ENCODE assay signal across 9 mouse cellular contexts in genomic region chr8:120294982-120295870, GRCm38 (mm10).
DNase-seq lines count a peak whose midpoint lies in the region; ATAC-seq lines count a peak whose summit lies in the region.
"Had no signal": no experiment of that assay in that cellular context is flagged by ENCODE, and none has a peak within 500 bp of the region (broad histone marks: within the 10 kb centered on the region; RNA-seq: fewer than 3 reads in every experiment).

No protein-coding gene starts in this region.

- H3K4me1 ChIP-seq in lung, embryonic 15.5 days: peaks cover 79% of the 10 kb centered on the region
- H3K4me1 ChIP-seq in forebrain, embryonic 12.5 days: peaks cover 94% of the 10 kb centered on the region
- peaks cover 92% of the 10 kb centered on the region for H3K4me1 ChIP-seq in limb, embryonic 13.5 days

- intact Hi-C loops in gastrocnemius, postnatal 14 days (cut with DNase I; ENCODE audit: low total_unique reads): no loop called here

- H3K27me3 ChIP-seq in lung, embryonic 15.5 days: no peaks in the 10 kb centered on the region
- H3K27me3 ChIP-seq in forebrain, embryonic 12.5 days: peaks cover 26% of the 10 kb centered on the region
- H3K27me3 ChIP-seq in limb, embryonic 13.5 days: no peaks in the 10 kb centered on the region

- H3K27ac ChIP-seq in lung, embryonic 15.5 days: 0 out of 2 replicates have a peak overlapping the region, but pooled peaks have one; percentile 17
- H3K27ac ChIP-seq in forebrain, embryonic 12.5 days: peak overlapping the region; percentile 87
- peak overlapping the region; percentile 28; the same call in 1 of the 2 replicates for H3K27ac ChIP-seq in limb, embryonic 13.5 days

- ATAC-seq in lung, embryonic 15.5 days (ENCODE audit: borderline replicate concordance, extremely low read depth, low FRiP score, low TSS enrichment): 0 out of 2 replicates have a peak, but pooled peaks have one; percentile 23
- ATAC-seq in forebrain, embryonic 12.5 days (ENCODE audit: low FRiP score): peak; percentile 30; the same call in 1 of the 2 replicates
- ATAC-seq in limb, embryonic 13.5 days (ENCODE audit: low FRiP score, low read depth): 0 out of 2 replicates have a peak, but pooled peaks have one; percentile 6

- 38% methylated on average over 16 of the region's 17 CpGs for WGBS in lung, embryonic 15.5 days
- 20% methylated on average over 17 of the region's 17 CpGs for WGBS in forebrain, embryonic 12.5 days
- 30% methylated on average over 16 of the region's 17 CpGs for WGBS in limb, embryonic 13.5 days

- H3K4me2 ChIP-seq in lung, embryonic 15.5 days: peak overlapping the region; percentile 7; the same call in 1 of the 2 replicates
- peak overlapping the region; percentile 28 for H3K4me2 ChIP-seq in forebrain, embryonic 12.5 days
- peak overlapping the region; percentile 25; the same call in 1 of the 2 replicates for H3K4me2 ChIP-seq in limb, embryonic 13.5 days (replicated peaks)

- no peak for DNase-seq in lung, adult 18-20 months
- DNase-seq in retina, embryonic 14.5 days (ENCODE audit: low spot score): peak; percentile 87
- DNase-seq in ovary, postnatal 14 days (ENCODE audit: low spot score): no peak
- DNase-seq in frontal cortex, postnatal 14 days (ENCODE audit: low spot score in 2 of 2): no peak
- DNase-seq in gastrocnemius, postnatal 14 days: no peak
- DNase-seq: heart, adult 18-20 months had no signal

- no peak overlapping the region for H3K9ac ChIP-seq in lung, embryonic 15.5 days
- H3K9ac ChIP-seq in forebrain, embryonic 12.5 days: peak overlapping the region; percentile 22; the same call in 1 of the 2 replicates
- H3K9ac ChIP-seq in limb, embryonic 13.5 days: 0 out of 2 replicates have a peak overlapping the region, but pooled peaks have one; percentile 35

- no peaks in the 10 kb centered on the region for H3K9me3 ChIP-seq in lung, embryonic 15.5 days
- no peaks in the 10 kb centered on the region for H3K9me3 ChIP-seq in forebrain, embryonic 12.5 days
- no peaks in the 10 kb centered on the region for H3K9me3 ChIP-seq in limb, embryonic 13.5 days

- no peaks in the 10 kb centered on the region for H3K36me3 ChIP-seq in lung, embryonic 15.5 days
- H3K36me3 ChIP-seq in forebrain, embryonic 12.5 days (replicated peaks): no peaks in the 10 kb centered on the region
- H3K36me3 ChIP-seq in limb, embryonic 13.5 days: no peaks in the 10 kb centered on the region

- no peak overlapping the region for H3K4me3 ChIP-seq in lung, embryonic 15.5 days
- no peak overlapping the region for H3K4me3 ChIP-seq in forebrain, embryonic 12.5 days (replicated peaks)
- H3K4me3 ChIP-seq in limb, embryonic 13.5 days: no peak overlapping the region

Comparison
In these comparisons a context has a peak if more than half of its experiments do, and no peak if none do; other contexts are left out.
1. H3K27ac ChIP-seq: peak in every context shown above with its lines; median percentile 87 in forebrain, embryonic 12.5 days; 28 in limb, embryonic 13.5 days; 17 in lung, embryonic 15.5 days.